Mouse (Mus musculus): ENCODE results near the gene Snrpd2.

Gene Snrpd2

DNA sequence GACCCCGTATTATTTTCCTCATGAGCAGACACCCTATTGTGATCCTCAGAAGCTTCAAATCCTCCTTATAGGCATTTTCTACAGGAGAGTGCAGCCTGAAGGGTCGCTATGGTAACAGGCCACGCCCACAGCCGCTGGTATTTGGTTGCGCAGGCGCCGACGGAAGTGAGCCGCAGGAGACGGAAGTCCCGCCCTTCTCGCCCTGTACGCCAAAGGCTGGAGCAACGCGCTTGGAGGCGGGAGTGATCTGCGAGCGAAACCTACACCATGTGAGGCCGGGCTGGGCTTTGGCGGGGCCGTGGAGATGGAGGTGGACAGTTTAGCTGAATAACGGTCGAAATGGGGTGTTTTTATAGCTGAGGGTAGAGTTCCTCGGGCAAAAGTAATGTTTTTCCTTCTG is at the start of gene Snrpd2:
Gene Snrpd2 (plus strand): TSS at position 97 of the 400 bp plus-strand sequence.
- in situ Hi-C loops (cut with MseI, MboI): no loop called here

DNA sequence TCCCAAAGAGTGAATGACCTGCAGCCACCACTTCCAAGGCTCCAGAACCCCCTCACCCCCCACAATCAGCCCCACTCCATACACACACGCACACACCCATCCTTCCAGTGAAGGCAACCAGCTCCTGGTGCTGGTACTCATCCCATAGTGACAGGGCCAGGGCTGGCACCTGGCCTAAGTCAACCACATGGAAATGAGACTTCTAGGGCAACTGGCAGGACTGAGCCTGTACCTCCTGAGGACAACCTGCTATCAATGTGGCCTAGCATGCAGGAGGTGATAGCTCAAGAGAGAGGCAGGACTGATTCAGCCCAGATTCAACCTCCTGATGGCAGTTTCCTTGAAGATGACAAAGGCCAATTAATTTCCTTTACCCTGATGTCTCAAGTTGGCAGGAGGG is 49.2 kb upstream of the Snrpd2 start:
- in situ Hi-C loops (cut with MseI, MboI): no loop called here

DNA sequence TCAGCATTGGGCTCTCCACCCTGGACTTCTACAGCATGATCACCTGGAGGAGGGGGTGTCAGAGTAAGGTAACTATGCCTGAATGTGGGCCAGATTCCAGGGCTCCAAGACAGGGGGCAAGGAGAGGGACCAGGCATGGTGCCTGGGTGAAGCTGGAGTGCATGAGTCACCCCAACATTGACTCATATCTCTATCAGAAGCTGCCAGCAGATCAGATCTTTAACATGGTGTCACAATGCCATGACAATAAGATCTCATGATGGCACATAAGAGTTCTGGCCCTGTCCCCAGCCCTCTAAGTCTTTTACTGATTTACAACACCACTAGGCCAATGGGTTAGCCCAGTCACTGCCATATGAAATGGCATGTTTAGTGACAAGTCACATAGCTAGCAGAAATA is 45.8 kb upstream of the Snrpd2 start:
- in situ Hi-C loops (cut with MseI, MboI): no loop called here

DNA sequence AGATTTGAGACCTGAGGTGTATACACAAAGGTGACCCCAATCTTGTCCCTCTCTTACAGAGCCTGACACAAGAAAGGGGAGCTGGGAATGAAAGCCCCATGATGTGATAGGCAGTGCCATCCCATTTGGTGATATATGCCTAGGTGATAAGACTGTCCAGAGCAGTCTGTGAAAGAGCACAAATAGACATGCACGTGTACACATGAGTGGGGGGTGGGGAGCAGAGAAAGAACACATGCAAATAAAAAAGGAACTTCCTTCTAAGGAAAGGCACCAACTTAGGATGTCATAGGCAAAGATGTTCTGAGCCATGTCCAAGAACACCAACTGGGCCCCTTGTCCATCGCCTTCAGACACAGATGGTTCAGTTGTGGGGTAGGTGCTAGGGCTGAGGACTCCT is 45.0 kb upstream of the Snrpd2 start:
- in situ Hi-C loops (cut with MseI, MboI): no loop called here

DNA sequence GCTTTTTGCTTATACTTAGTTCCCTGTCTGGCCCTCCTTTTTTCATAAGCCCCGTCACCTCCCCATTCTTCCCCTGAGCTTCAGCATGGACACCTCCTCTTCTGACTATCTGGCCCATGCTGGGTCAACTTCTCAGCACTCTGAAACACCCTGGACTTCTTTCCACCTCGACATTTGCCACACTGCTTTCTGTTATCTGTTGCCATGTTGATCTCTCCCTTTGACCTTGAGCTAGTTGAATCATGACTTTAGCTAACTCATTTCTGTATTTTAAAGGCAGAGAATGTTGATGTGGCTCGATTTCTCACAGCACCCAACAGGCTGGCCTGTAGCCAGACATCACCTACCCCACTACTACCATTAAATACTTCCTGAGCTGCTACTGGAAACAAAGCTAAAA is 42.1 kb upstream of the Snrpd2 start:
- in situ Hi-C loops (cut with MseI, MboI): no loop called here

DNA sequence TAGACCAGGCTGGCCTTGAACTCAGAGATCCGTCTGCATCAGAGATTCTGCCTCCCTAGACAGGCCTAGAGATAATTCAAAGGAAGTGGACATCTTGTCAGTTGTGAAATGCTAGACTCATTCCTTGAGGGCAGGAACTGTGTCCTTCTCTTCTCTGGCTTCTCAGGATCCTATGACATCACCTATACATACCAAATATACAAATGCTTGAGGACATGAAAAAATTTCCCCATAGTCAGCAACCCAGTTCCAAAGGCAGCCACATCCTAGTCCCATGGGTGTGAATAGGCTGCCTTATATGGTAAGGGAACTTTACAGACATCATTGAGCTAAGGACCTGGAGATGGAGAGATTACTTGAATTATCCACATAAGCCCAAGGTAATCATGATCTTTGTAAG is 40.0 kb upstream of the Snrpd2 start:
- in situ Hi-C loops (cut with MseI, MboI): no loop called here

DNA sequence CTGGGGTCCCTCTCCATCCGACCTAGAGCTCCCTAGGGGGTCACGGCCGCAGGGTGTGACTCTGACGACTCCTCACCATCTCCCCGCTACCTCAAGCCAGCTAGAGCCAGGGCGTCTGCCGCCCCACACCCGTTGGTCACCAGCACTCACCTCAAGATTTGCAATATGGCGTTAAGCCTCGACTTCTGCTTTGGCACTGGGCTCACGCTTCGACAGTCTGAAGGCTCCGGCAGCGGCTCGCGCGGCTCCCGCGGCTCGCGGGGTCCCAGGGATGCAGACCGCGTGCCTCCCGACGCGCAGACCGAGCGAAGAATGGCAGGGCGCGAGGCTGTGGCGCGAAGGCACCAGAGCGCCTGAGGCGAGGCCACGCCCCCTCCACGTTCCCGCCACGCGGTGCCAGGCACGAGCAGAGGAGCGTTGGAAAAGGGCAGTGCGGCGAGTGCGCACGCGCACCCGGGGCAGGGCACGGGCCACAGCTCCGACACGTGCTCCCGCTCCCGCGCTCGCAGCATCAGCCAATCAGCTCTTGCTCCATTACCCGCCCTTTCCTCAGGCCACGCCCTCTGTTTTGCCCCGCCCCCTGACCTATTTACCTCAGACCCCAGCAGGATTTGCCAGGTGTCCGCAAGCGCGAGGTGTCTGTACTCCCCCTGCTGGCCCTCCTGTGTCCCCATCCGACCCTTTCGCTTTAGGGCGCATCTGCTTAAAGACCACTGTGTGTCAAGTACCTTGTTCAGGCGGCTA is 31.3 kb upstream of the Snrpd2 start, which contains the start of gene Gm4969:
Gene Gm4969 (minus strand): TSS at position 341 of the 744 bp plus-strand sequence.
- in situ Hi-C loops (cut with MseI, MboI): no loop called here

DNA sequence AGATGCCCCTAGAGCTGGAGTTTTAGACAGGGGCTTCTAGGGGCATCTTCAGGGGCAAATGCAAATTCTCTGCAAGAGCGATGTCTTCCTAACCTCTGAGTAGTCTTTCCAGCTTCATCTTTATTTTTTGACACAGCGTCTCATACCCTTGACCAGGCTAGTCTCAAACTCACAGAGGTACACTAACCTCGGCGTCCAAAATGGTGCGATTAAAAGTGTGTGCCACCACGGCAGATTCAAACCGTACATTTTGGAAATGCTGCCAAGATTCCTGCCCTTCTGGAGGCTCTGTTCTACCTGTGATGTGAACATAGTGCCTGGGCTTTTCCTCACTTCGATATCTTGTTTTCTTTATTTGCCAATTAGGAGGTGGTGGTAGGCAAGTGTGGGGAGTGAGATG is 30.4 kb upstream of the Snrpd2 start:
- in situ Hi-C loops (cut with MseI, MboI): no loop called here

DNA sequence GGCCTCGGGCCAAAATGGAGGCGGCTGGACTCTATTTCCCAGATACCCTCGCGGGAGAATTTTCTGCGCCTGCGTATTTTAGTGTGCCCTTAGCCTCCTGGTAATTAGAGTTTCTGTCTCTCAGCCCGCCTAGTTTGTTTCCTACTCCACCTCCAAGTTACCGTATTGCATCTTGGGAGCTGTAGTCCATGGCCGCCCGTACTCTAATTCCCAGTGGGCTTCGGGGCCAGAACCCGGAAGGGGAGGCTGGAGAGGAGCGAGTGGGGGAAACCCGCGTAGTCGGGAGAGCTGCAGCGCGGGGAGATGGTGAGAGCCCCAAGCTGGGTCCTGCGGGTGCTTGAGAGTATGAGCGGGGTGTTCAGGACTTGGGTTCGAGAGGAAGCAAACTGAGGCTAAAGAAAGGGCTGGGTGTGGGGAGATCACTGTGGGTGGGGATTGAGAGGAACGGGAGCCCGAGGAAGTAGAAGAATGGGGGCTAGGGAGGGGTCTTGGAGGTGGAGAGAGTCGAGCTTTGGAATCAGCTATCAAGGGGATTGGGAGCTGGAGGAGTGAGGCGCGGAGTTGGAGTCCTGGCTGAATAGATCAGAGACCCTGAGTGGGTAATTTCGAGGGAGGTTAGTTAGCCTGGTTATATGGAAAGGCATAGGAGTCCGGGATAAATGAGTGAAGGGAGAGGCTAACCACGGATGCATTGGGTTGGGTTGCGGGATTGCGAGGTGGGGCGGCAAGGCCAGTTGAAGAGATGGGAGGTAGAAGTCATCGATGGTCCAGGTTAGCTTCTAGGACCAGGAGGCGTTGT is 29.7 kb upstream of the Snrpd2 start, which contains the start of gene Fbxo46:
Gene Fbxo46 (plus strand): TSS at position 229 of the 799 bp plus-strand sequence.
- in situ Hi-C loops (cut with MseI, MboI): no loop called here

DNA sequence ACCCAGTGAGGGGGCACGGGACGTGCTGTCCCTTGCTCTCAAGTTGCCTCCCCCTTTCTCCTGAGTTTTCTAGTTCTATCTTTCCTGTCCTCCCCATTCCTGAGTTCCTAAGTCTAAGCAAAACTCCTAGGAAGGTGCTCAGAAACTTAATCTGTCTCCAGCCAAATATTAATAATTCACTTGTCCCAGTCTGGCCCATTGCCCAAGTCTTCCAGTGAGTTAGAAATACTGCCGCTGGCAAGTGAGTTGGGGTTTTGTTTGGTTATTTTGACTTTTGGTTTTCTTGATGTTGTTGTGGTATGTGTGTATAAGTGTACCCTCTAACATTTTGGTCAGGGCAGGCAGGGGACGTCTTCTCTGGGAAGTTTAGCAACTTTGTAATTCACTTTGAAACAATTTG is 27.8 kb upstream of the Snrpd2 start:
- in situ Hi-C loops (cut with MseI, MboI): no loop called here

DNA sequence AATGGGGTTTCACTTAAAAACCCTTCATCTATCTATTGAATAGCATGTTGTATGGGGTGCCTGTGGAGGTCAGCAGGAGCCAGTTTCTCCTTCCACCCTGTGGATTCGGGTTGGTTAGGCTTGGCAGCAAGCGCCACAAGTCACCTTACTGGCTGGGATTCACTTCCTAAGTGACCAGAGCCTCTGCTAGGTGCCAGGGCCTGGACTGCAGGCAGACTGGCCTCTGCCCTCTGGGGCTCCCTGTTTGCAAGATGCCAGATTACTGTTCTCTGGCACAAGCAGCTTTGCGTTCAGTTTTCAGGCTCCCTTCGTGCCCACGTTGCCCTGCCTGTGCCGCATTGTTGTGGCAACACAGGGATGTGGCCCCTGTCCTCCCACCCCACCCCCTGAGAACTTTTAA is 24.8 kb upstream of the Snrpd2 start:
- in situ Hi-C loops (cut with MseI, MboI): no loop called here

DNA sequence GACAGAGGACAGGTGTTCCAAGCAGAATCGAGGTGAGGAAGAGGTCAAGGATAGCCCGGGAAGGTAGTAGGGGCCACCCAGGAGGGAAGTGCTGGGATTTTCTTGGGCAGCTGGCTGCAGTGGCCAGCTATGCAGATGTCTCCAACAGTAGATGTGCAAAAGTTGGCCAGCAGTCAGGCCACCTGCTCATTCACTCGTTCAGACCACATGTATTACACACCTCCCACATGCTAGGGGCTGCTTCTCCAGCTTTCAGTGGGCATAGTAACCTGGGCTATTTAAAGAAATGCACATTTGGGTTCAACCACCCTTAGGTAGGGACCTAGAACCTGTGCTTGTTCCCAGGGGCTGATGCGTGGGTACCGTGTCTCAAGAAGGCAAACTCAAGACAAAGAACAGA is 21.8 kb upstream of the Snrpd2 start:
- in situ Hi-C loops (cut with MseI, MboI): no loop called here

DNA sequence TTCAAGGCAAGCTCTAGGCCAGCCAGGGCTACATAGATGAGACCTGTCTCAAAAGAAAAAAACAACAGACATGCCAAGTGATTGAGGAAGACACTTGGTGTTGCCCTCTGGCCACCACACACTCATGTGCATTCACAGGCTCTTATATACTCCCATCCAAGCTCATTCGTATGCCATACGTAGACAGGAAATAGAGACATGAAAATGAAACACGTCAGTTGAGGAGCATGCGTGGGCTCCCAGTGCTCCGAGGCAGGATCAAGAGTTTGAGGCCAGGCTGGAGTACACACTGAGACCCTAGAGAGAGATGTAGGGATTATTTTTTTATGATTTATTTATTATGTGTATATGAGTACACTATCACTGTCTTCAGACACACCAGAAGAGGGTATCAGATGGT is 20.1 kb upstream of the Snrpd2 start:
- in situ Hi-C loops (cut with MseI, MboI): no loop called here

DNA sequence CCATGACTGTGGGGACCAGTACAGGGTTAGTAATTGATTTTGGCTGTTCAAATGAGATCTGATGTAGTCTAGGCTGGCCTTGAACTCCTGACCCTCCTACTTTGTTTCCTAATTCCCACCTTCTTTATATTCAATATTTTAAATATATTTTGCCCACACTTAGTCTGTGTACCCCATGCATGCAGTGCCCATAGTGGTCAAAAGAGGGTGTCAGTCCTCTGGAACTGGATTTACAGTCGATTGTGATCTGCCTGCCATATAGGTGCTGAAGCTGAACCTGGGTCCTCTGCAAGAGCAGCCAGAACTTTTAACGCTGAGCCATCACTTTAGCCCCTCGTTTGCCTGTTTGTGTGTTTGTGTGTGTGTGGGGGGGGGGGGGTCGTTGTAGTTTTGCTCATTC is 18.9 kb upstream of the Snrpd2 start:
- in situ Hi-C loops (cut with MseI, MboI): no loop called here

DNA sequence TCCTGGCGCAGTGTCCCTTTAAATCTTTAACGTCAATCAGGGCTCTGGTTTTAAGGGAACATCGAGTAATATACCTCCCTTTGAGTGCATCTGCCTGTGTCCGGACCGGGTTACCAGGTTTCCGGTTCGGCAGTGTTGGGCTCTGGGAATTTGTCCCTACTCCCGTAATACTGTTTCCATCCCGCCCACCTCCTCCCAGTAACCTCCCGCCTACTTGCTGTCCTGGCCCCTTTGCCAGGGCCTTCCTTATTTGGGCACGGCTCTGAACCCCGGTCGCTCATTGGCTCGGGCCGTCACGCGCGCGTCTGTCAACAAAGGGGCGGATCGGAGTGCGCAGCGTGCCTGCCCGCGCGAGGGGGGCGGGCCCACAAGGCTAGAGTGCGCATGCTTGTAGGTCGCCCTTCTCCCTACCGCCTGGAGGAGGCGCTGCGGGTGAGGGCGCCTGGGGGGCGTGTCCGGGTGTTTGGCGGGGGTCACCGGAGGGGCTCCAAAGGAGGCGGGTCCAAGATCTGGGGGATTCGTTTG is 18.1 kb upstream of the Snrpd2 start:
- in situ Hi-C loops (cut with MseI, MboI): no loop called here

DNA sequence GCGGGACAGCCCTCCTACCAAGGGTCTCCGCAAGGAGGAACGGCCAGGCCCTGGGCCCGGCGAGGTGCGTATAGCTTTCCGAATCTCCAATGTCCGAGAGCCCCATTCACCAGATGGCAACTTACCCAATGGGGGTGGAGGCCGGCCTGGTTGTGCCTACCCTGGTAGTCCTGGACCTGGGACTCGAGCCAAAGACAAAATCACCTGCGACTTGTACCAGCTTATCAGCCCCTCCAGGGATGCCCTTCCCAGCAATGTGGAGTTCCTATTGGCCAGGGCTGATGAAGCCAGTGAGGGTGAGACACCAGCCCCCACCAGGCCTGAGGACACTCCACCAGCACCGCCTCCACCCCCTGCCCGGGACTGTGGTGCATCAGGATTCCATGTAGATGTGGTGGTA is 13.4 kb upstream of the Snrpd2 start:
- in situ Hi-C loops (cut with MseI, MboI): no loop called here

DNA sequence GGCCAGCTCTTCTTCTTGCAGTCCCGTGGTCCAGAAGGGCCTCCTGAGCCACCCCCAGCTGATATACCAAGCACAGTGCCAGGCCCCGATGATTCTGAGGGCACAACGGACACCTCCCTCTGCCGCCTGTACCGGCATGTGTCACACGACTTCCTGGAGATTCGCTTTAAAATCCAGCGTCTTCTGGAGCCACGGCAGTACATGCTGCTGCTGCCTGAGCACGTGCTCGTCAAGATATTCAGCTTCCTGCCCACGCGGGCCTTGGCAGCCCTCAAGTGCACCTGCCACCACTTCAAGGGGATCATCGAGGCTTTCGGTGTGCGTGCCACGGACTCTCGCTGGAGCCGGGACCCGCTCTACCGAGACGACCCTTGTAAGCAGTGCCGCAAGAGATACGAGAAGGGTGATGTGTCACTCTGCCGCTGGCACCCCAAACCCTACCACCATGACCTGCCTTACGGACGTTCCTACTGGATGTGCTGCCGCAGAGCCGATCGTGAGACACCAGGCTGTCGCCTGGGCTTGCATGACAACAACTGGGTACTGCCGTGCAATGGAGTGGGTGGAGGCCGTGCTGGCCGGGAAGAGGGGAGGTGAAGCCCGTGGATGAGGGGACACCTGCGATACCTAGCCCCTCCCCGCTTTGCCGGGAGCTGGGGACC is 12.7 kb upstream of the Snrpd2 start:
- in situ Hi-C loops (cut with MseI, MboI): no loop called here

DNA sequence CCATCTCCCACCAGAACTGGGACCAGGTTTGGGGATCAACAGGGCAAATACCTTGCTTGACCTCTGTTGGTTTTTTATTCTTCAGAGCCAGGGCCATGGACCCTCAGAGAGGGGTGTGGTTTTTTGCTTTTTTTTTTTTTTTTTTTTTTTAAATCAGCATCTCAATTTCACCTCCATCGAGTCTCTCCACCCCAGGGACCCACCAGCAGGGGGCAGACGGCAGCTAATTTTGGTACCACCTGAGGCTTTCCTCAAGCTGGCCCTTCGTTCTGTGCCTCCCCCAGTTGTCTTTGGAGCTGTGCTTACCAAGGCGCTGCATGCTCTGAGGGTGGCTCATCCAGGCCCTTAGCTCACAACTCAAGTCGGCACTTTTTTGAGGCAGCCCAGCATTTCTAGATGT is 12.1 kb upstream of the Snrpd2 start:
- in situ Hi-C loops (cut with MseI, MboI): no loop called here

DNA sequence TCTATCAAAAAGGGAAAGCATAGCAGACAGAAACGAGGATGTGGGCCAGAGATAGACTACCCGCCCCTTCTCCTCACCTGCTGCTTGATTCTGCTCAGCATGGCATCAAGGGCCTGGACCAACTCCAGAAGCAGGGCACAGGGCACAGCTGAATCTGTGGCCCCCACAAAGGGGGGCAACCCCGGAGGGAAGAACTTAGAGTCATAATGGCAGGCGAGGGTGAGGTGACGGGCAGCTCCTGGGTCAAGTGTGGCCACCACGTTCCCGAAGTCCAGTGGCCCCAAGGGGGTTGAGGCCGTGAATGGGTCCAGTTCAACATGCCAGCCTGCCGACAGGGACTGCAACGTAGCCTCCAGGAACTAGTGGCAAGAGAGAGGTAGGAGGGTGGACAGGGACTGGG is 2.7 kb upstream of the Snrpd2 start:
- in situ Hi-C loops (cut with MseI, MboI): no loop called here

DNA sequence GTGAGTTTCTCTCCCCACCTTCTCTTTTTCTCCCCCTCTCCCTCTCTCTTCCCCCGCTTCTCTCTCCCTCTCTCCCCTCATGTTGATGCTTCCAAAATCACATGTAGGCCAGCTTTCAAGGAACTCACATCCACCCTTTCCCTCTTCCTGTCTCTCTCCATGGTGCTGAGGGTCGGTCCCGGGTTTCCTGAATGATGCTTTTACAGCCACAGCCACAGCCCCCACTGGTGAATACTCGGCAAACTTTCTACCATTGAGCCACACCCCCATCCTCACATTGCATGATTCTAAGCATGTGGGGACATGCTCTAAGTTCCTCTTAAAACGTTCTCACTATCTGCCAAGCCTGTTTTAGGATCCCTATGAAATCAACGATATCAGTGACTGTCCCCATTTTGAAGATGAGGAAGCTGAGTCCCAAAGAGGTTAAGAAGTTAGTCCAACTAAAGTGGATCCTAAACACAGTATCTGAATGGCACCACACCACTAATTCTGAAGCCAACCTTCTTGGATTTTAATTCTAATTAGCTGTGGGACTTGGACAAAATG is 2.0 kb upstream of the Snrpd2 start:
- in situ Hi-C loops (cut with MseI, MboI): no loop called here

DNA sequence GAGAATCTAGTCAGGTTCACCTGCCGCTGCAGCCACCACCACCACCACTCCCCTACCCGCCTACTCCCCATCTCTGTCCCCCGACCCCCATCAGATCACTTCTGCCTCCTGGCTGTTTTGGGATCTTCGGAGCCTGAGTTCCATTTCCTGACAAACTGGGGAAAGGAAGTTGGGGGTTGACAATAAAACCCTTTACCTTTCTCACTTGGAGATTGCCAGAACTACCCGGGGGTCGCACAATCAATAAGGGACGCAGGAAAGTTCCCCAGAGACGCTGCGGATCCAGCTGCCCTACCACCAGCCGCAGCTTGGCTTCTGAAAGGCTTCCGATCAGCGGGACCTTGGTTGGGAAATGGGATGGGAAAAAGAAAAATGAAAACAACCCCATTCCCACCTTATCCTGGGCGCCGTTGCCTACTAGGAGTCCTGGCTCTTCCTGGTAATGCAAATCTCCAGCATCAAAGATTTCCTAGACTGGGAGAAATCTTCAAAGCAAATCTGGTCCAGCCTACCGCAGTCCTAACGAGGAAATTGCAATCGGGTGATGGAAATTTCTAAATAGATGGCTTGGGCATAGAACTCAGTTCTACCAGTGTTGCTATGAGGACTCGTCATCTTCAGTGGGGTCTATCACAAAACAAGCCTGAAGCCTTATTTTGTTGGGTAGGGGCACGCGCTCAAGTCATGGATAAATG is 1.2 kb upstream of the Snrpd2 start:
- in situ Hi-C loops (cut with MseI, MboI): no loop called here

Data from mouse trophoblast stem cell (cell line).